Mouse (Mus musculus): ENCODE results near the gene Arl2bp.
A peak's percentile ranks its signal among the peaks of the same experiment; 100 is the strongest.

Arl2bp gene

GRCm38 (mm10) chr8:94695341-94695993 lies 29.1 kb downstream of the Arl2bp start:
- DNase-seq (ENCODE audit: low spot score in 2 of 2) = no peak

DNA sequence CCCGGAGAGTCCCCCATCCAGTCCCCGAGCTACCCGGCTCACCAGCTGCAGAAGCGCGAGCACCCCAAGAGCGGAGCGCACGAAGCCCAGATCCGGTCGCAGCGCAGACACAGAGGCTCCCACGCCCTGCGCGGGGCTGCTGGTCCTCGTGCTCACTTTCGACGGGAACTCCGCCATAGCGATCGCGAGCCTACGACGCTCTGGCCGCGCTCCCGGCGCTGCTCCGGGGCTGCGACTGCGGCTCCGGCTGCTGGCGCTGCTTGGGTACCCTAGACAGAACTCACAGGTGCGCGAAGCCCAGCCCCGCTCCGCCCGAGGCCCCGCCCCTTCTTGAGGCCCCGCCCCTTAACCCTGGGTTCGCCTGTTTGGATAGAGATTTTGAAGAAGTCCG lies 29.6 kb downstream of the Arl2bp start, which contains the start of gene Pllp:
Gene Pllp, minus strand, starts transcription at position 285 of the 391 bp plus-strand sequence.
- DNase-seq (ENCODE audit: low spot score in 2 of 2) = peak in 1 of 2 experiments; percentile 54

GRCm38 (mm10) chr8:94696566-94696965 lies 30.2 kb downstream of the Arl2bp start:
- DNase-seq (ENCODE audit: low spot score in 2 of 2) = no peak

DNA sequence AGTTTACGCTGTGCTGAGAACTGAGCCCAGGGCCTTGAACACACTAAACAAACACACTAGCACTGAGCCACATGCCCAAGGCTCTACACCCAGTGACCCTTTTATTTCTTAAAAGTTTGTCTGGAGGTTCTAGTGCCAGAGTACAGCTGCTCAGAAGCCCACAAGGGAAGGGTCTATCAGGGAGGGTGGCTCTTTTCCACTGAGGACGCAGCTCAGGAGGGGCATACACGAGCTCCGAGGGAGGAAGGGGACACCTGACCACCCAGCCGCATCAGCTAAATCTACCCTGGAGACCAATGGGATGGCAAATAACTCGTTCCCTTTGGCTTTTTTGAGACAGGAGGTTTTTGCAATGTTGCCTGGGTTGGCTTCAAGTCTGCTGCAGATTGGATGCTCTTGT lies 31.6 kb downstream of the Arl2bp start:
- DNase-seq (ENCODE audit: low spot score in 2 of 2) = no peak

DNA sequence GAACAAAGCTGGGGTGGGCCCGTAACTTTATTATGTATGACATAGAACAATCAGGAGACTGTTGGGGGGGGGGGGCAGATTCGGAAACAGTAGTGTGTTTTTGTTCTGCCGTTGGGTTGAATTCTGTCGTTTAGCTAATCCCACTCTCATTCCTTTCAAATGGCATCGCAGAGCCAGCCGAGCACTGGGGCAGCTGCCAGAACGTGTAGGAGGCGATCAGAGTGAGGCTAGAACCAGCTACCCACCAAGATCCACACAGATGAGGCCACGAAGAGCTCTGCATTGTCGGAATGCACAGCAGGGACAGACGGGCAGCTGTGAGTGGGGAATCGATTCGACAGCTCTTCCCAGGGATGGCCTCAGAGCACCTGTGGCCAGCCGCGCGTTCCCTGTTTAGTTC lies 33.0 kb downstream of the Arl2bp start:
- no peak for DNase-seq (ENCODE audit: low spot score in 2 of 2)

GRCm38 (mm10) chr8:94700421-94700935 lies 34.1 kb downstream of the Arl2bp start:
- DNase-seq (ENCODE audit: low spot score in 2 of 2) = no peak

DNA sequence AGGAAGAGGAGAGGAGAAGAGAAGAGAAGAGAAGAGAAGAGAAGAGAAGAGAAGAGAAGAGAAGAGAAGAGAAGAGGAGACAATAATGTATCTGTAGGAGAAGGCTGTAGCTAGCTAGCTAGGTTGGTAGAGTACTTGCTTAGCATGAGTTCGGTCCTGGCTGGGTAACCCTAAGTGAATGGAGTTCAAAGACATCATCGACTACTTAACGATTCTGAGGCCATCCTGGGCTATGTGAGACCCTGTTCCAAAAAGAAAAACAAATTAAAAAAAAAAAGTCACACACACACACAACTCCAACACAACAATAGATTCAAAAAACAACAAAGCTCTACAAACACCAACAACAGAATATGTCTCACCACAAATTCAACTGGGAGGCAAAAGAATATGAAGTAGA lies 35.8 kb downstream of the Arl2bp start:
- DNase-seq (ENCODE audit: low spot score in 2 of 2) = no peak

- DNase-seq (ENCODE audit: low spot score in 2 of 2) = peak; percentile 79 to 80
Measured at GRCm38 (mm10) chr8:94702844-94703813, 36.7 kb downstream of the Arl2bp start.

GRCm38 (mm10) chr8:94703972-94704668 lies 37.7 kb downstream of the Arl2bp start:
- DNase-seq (ENCODE audit: low spot score in 2 of 2) = peak; percentile 95

GRCm38 (mm10) chr8:94704669-94704984 lies 38.2 kb downstream of the Arl2bp start:
- no peak for DNase-seq (ENCODE audit: low spot score in 2 of 2)

- DNase-seq (ENCODE audit: low spot score in 2 of 2) = no peak
Measured at GRCm38 (mm10) chr8:94705581-94706245, 39.3 kb downstream of the Arl2bp start.

- no peak for DNase-seq (ENCODE audit: low spot score in 2 of 2)
Measured at GRCm38 (mm10) chr8:94706732-94707395, 40.5 kb downstream of the Arl2bp start.

DNA sequence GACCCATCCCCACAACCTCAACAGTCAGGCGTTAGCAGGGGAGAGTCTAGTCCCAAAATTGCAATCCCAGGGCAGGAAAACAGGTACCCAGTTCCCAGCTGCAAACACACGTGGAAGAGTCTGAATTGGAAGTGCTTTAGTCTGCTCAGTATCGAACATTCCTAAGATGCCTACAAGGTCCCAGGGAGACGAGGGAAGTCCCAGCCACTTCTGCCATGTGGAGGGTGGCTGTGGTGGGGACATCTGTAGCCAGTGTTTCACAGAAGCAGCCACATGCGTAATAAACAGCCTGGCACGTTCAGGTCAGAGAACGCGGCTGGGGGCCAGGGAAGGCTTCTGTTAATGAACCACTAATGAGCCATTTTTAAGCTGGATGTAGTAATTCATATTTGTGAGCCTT lies 43.9 kb downstream of the Arl2bp start:
- no peak for DNase-seq (ENCODE audit: low spot score in 2 of 2)

- DNase-seq (ENCODE audit: low spot score in 2 of 2) = no peak
Measured at GRCm38 (mm10) chr8:94711160-94711718, 44.8 kb downstream of the Arl2bp start.

- DNase-seq (ENCODE audit: low spot score in 2 of 2) = no peak
Measured at GRCm38 (mm10) chr8:94714556-94714955, 48.2 kb downstream of the Arl2bp start.

GRCm38 (mm10) chr8:94715871-94716270 lies 49.5 kb downstream of the Arl2bp start:
- DNase-seq (ENCODE audit: low spot score in 2 of 2) = no peak

DNA sequence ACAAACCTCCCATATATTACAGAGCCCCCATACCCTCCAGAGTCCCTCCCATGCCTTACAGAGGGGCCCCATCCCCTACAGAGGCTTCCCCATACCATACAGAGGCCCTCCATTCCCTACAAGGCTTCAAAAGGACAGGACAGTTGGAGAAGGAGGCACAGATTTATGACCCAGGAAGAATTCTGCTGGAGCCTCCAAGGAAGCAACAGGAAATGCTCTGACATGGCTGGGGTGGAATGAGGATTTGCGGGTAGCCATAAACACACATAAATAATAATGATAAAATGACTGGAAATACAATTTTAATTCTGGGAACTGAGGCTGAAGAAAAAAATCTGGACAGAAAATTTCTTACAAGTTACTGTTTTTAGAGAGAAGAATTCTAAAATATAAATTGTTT lies 50.4 kb downstream of the Arl2bp start:
- DNase-seq (ENCODE audit: low spot score in 2 of 2) = no peak

All from right cerebral cortex, postnatal 36 days (tissue).